Mouse (Mus musculus) bone marrow macrophage, adult 2 months (primary cell): ENCODE data around the gene Pde6h.

Experiments used
- CTCF ChIP-seq: IDR thresholded peaks from 2 replicates; pipeline ENCODE4 v1.5.1; 2012; ENCODE audit warnings: low read depth, mild to moderate bottlenecking, low read length, moderate library complexity
- POLR2A ChIP-seq: IDR thresholded peaks from 2 replicates; pipeline ENCODE4 v1.6.1; 2012; ENCODE audit warnings: mild to moderate bottlenecking, low read depth, low read length, borderline replicate concordance

DNA sequence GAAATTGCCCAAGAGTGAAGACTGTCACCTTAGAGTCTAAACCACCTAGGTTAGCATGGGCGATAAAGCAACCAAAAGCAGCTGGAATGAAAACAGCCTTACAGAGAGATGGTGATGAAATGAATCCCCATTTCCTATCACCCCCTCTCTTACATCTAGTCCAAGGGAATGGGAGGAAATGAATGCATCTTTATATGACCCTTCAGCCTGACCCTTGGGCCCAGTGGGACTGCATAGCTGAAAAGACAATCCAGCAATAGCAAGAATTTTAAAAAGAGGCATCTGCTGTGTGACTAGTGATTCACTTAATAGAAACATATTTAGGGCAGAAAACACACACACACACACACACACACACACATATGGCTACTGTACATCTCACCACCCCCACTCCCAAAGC lies 4.0 kb downstream of the Pde6h start:
- TF ChIP-seq CTCF (no peak), POLR2A (no peak)
